Mouse (Mus musculus): ENCODE results near the gene Adprm. TPM values are rescaled to one million over a fixed set of nuclear protein-coding genes. Genes with fewer than 3 reads are reported as not detected.

Adprm gene
- polyA plus RNA-seq, 1 experiment from 2014 or later: 36.6 TPM

GRCm38 (mm10) chr11:67043007-67043406 is 9.4 kb downstream of the Adprm start:
- no peak overlapping the region for H3K4me2 ChIP-seq (ENCODE audit: low read length)
- H3K4me1 ChIP-seq (ENCODE audit: control insufficient read depth, insufficient read depth, low read length): no peaks in the 10 kb centered on the region
- DNase-seq (no peak), ATAC-seq (ENCODE audit: low FRiP score, low TSS enrichment) (no peak)
- no peaks in the 10 kb centered on the region for H3K27me3 ChIP-seq (ENCODE audit: control insufficient read depth, insufficient read depth, low read length)
- no peak overlapping the region for H3K4me3 ChIP-seq (replicated peaks; ENCODE audit: low read depth, low read length)
- H3K9ac ChIP-seq (replicated peaks; ENCODE audit: low read length): no peak overlapping the region
- WGBS: 34% methylated on average over 8 of the region's 8 CpGs
- peaks cover 45% of the 10 kb centered on the region for H3K36me3 ChIP-seq (ENCODE audit: control insufficient read depth, insufficient read depth, low read length)
- no peaks in the 10 kb centered on the region for H3K9me3 ChIP-seq (ENCODE audit: control insufficient read depth, low read length)
- H3K27ac ChIP-seq (replicated peaks; ENCODE audit: low read depth, low read length): no peak overlapping the region

- DNase-seq: no peak
- H3K9me3 ChIP-seq (ENCODE audit: control insufficient read depth, low read length): no peaks in the 10 kb centered on the region
- no peaks in the 10 kb centered on the region for H3K4me1 ChIP-seq (ENCODE audit: control insufficient read depth, insufficient read depth, low read length)
- H3K4me2 ChIP-seq (ENCODE audit: low read length): no peak overlapping the region
- H3K27me3 ChIP-seq (ENCODE audit: control insufficient read depth, insufficient read depth, low read length): no peaks in the 10 kb centered on the region
- no peak for ATAC-seq (ENCODE audit: low FRiP score, low TSS enrichment)
- no peak overlapping the region for H3K27ac ChIP-seq (replicated peaks; ENCODE audit: low read depth, low read length)
- 97% methylated on average over 6 of the region's 6 CpGs for WGBS
- H3K36me3 ChIP-seq (ENCODE audit: control insufficient read depth, insufficient read depth, low read length): peaks cover 55% of the 10 kb centered on the region
- no peak overlapping the region for H3K4me3 ChIP-seq (replicated peaks; ENCODE audit: low read depth, low read length)
- H3K9ac ChIP-seq (replicated peaks; ENCODE audit: low read length): no peak overlapping the region
Measured at GRCm38 (mm10) chr11:67040483-67040882, 11.9 kb downstream of the Adprm start.

GRCm38 (mm10) chr11:67039799-67040198 is 12.6 kb downstream of the Adprm start:
- Histone ChIP-seq H3K4me2 (ENCODE audit: low read length) (no peak overlapping the region), H3K27me3 (ENCODE audit: control insufficient read depth, insufficient read depth, low read length) (no peaks in the 10 kb centered on the region), H3K27ac (replicated peaks; ENCODE audit: low read depth, low read length) (no peak overlapping the region), H3K4me1 (ENCODE audit: control insufficient read depth, insufficient read depth, low read length) (no peaks in the 10 kb centered on the region), H3K4me3 (replicated peaks; ENCODE audit: low read depth, low read length) (no peak overlapping the region), H3K36me3 (ENCODE audit: control insufficient read depth, insufficient read depth, low read length) (peaks cover 53% of the 10 kb centered on the region), H3K9me3 (ENCODE audit: control insufficient read depth, low read length) (no peaks in the 10 kb centered on the region), H3K9ac (replicated peaks; ENCODE audit: low read length) (no peak overlapping the region)
- WGBS: 94% methylated on average over 3 of the region's 3 CpGs
- ATAC-seq (ENCODE audit: low FRiP score, low TSS enrichment) (no peak), DNase-seq (no peak)

GRCm38 (mm10) chr11:67036892-67037291 is 15.5 kb downstream of the Adprm start:
- H3K27me3 ChIP-seq (ENCODE audit: control insufficient read depth, insufficient read depth, low read length): no peaks in the 10 kb centered on the region
- H3K4me3 ChIP-seq (replicated peaks; ENCODE audit: low read depth, low read length): no peak overlapping the region
- DNase-seq (no peak), ATAC-seq (ENCODE audit: low FRiP score, low TSS enrichment) (no peak)
- H3K36me3 ChIP-seq (ENCODE audit: control insufficient read depth, insufficient read depth, low read length): peaks cover 50% of the 10 kb centered on the region
- H3K9me3 ChIP-seq (ENCODE audit: control insufficient read depth, low read length): no peaks in the 10 kb centered on the region
- H3K4me1 ChIP-seq (ENCODE audit: control insufficient read depth, insufficient read depth, low read length): no peaks in the 10 kb centered on the region
- H3K4me2 ChIP-seq (ENCODE audit: low read length): no peak overlapping the region
- H3K9ac ChIP-seq (replicated peaks; ENCODE audit: low read length): no peak overlapping the region
- 96% methylated on average over 9 of the region's 9 CpGs for WGBS
- no peak overlapping the region for H3K27ac ChIP-seq (replicated peaks; ENCODE audit: low read depth, low read length)

GRCm38 (mm10) chr11:67036229-67036628 is 16.2 kb downstream of the Adprm start:
- no peak overlapping the region for H3K4me3 ChIP-seq (replicated peaks; ENCODE audit: low read depth, low read length)
- no peak overlapping the region for H3K9ac ChIP-seq (replicated peaks; ENCODE audit: low read length)
- WGBS: 96% methylated on average over 6 of the region's 6 CpGs

GRCm38 (mm10) chr11:67034775-67035485 is 17.5 kb downstream of the Adprm start:
- Histone ChIP-seq H3K36me3 (ENCODE audit: control insufficient read depth, insufficient read depth, low read length) (peaks cover 30% of the 10 kb centered on the region), H3K4me2 (ENCODE audit: low read length) (no peak overlapping the region), H3K9ac (replicated peaks; ENCODE audit: low read length) (no peak overlapping the region), H3K27me3 (ENCODE audit: control insufficient read depth, insufficient read depth, low read length) (no peaks in the 10 kb centered on the region), H3K9me3 (ENCODE audit: control insufficient read depth, low read length) (no peaks in the 10 kb centered on the region), H3K4me1 (ENCODE audit: control insufficient read depth, insufficient read depth, low read length) (no peaks in the 10 kb centered on the region), H3K4me3 (replicated peaks; ENCODE audit: low read depth, low read length) (no peak overlapping the region), H3K27ac (replicated peaks; ENCODE audit: low read depth, low read length) (no peak overlapping the region)
- WGBS: 85% methylated on average over 4 of the region's 4 CpGs
- ATAC-seq (ENCODE audit: low FRiP score, low TSS enrichment) (no peak), DNase-seq (no peak)

More at GRCm38 (mm10) chr11:67036229-67036628, 16.2 kb downstream of the Adprm start:
- no peak for ATAC-seq (ENCODE audit: low FRiP score, low TSS enrichment)
- Histone ChIP-seq H3K9me3 (ENCODE audit: control insufficient read depth, low read length) (no peaks in the 10 kb centered on the region), H3K4me1 (ENCODE audit: control insufficient read depth, insufficient read depth, low read length) (no peaks in the 10 kb centered on the region), H3K4me2 (ENCODE audit: low read length) (no peak overlapping the region), H3K27me3 (ENCODE audit: control insufficient read depth, insufficient read depth, low read length) (no peaks in the 10 kb centered on the region), H3K36me3 (ENCODE audit: control insufficient read depth, insufficient read depth, low read length) (peaks cover 43% of the 10 kb centered on the region), H3K27ac (replicated peaks; ENCODE audit: low read depth, low read length) (no peak overlapping the region)
- no peak for DNase-seq

GRCm38 (mm10) chr11:67031603-67031915 is 20.8 kb downstream of the Adprm start:
- ATAC-seq (ENCODE audit: low FRiP score, low TSS enrichment): no peak

GRCm38 (mm10) chr11:67030904-67031602 is 21.3 kb downstream of the Adprm start:
- no peaks in the 10 kb centered on the region for H3K36me3 ChIP-seq (ENCODE audit: control insufficient read depth, insufficient read depth, low read length)
- H3K9me3 ChIP-seq (ENCODE audit: control insufficient read depth, low read length): no peaks in the 10 kb centered on the region
- no peaks in the 10 kb centered on the region for H3K27me3 ChIP-seq (ENCODE audit: control insufficient read depth, insufficient read depth, low read length)
- ATAC-seq (ENCODE audit: low FRiP score, low TSS enrichment) (no peak), DNase-seq (no peak)
- no peak overlapping the region for H3K9ac ChIP-seq (replicated peaks; ENCODE audit: low read length)
- WGBS: 62% methylated on average over 16 of the region's 16 CpGs
- no peak overlapping the region for H3K4me2 ChIP-seq (ENCODE audit: low read length)
- H3K4me1 ChIP-seq (ENCODE audit: control insufficient read depth, insufficient read depth, low read length): no peaks in the 10 kb centered on the region
- no peak overlapping the region for H3K27ac ChIP-seq (replicated peaks; ENCODE audit: low read depth, low read length)
- H3K4me3 ChIP-seq (replicated peaks; ENCODE audit: low read depth, low read length): no peak overlapping the region

More at GRCm38 (mm10) chr11:67031603-67031915, 20.8 kb downstream of the Adprm start:
- DNase-seq: no peak
- no peak overlapping the region for H3K4me3 ChIP-seq (replicated peaks; ENCODE audit: low read depth, low read length)
- no peak overlapping the region for H3K27ac ChIP-seq (replicated peaks; ENCODE audit: low read depth, low read length)
- H3K36me3 ChIP-seq (ENCODE audit: control insufficient read depth, insufficient read depth, low read length): 0 out of 2 replicates have a peak, but pooled peaks cover under 1% of the 10 kb centered on the region
- H3K9me3 ChIP-seq (ENCODE audit: control insufficient read depth, low read length): no peaks in the 10 kb centered on the region
- H3K4me2 ChIP-seq (ENCODE audit: low read length): no peak overlapping the region
- 77% methylated on average over 2 of the region's 2 CpGs for WGBS
- H3K27me3 ChIP-seq (ENCODE audit: control insufficient read depth, insufficient read depth, low read length): no peaks in the 10 kb centered on the region
- no peaks in the 10 kb centered on the region for H3K4me1 ChIP-seq (ENCODE audit: control insufficient read depth, insufficient read depth, low read length)
- no peak overlapping the region for H3K9ac ChIP-seq (replicated peaks; ENCODE audit: low read length)

All from midbrain, embryonic 14.5 days (tissue).